Mouse (Mus musculus) intestine, postnatal 0 days (tissue): ENCODE results near the gene Gm11127. TPM values are rescaled to one million over a fixed set of nuclear protein-coding genes. Genes with fewer than 3 reads are reported as not detected.
A peak's percentile ranks its signal among the peaks of the same experiment; 100 is the strongest.
"Not testable (repeated sequence)": the region's sequence is repeated elsewhere in the genome, so short reads cannot be mapped to it uniquely, and the experiment has no call there.

ENCODE experiments used
- ATAC-seq: fragments of 200-750 bp; cut with Nextera tagmentation; 2 replicates; pipeline ENCODE4 v1.8.0; 2017; ENCODE audit warnings: mild to moderate bottlenecking, moderate TSS enrichment, moderate library complexity
- H3K27ac ChIP-seq: fragments of 300-500 bp; sonication (generic); 2 replicates; pipeline ENCODE4 v1.5.1; 2014; ENCODE audit warnings: mild to moderate bottlenecking, low read depth, low read length, moderate library complexity
- H3K27me3 ChIP-seq: fragments of 300-500 bp; sonication (generic); replicated peaks from 2 replicates; pipeline ENCODE4 v1.6.1; 2014; ENCODE audit warnings: low read length, mixed read lengths; ENCODE audit not compliant: control insufficient read depth, insufficient read depth
- H3K36me3 ChIP-seq: fragments of 300-500 bp; sonication (generic); 2 replicates; pipeline ENCODE4 v1.6.1; 2014; ENCODE audit warnings: mild to moderate bottlenecking, moderate library complexity; ENCODE audit not compliant: control insufficient read depth, insufficient read depth
- H3K4me1 ChIP-seq: fragments of 300-500 bp; sonication (generic); replicated peaks from 2 replicates; pipeline ENCODE4 v1.6.1; 2014; ENCODE audit warnings: antibody characterized with exemption, low read length, mixed read lengths; ENCODE audit not compliant: control insufficient read depth, insufficient read depth
- H3K4me2 ChIP-seq: fragments of 300-500 bp; sonication (generic); replicated peaks from 2 replicates; pipeline ENCODE4 v1.6.1; 2014; ENCODE audit warnings: low read depth, mild to moderate bottlenecking, moderate library complexity
- H3K4me3 ChIP-seq: fragments of 300-500 bp; sonication (generic); 2 replicates; pipeline ENCODE4 v1.5.1; 2014; ENCODE audit warnings: low read depth, low read length
- H3K9ac ChIP-seq: fragments of 300-500 bp; sonication (generic); 2 replicates; pipeline ENCODE4 v1.6.1; 2014; ENCODE audit warnings: mild to moderate bottlenecking, low read depth, low read length
- H3K9me3 ChIP-seq: fragments of 300-500 bp; sonication (generic); 2 replicates; pipeline ENCODE4 v1.6.1; 2016; ENCODE audit warnings: mixed run types; ENCODE audit not compliant: control insufficient read depth
- CTCF ChIP-seq: sonication (generic); IDR thresholded peaks from 2 replicates; pipeline ENCODE4 v1.5.1; 2016; ENCODE audit warnings: low read depth, mild to moderate bottlenecking, control low read depth, antibody characterized with exemption, moderate library complexity
- WGBS: fragments of 180-500 bp; shearing (Covaris S2); extraction: QIAGEN DNeasy Blood & Tissue Kit; methylation state at CpG from one replicate; pipeline ENCODE4 v1.1.7; 2014; 5-methylcytosine and 5-hydroxymethylcytosine counted together
- polyA plus RNA-seq: library from polyadenylated mRNA; unstranded; fragments of >200 nt; fragmentation: Nextera tagmentation; extraction: Ambion mirVana; gene quantifications from 2 replicates; pipeline ENCODE4 v1.2.1, GENCODE M21; 2015

Gene Gm11127
- polyA plus RNA-seq, 1 experiment from 2014 or later: 86.5 TPM

DNA sequence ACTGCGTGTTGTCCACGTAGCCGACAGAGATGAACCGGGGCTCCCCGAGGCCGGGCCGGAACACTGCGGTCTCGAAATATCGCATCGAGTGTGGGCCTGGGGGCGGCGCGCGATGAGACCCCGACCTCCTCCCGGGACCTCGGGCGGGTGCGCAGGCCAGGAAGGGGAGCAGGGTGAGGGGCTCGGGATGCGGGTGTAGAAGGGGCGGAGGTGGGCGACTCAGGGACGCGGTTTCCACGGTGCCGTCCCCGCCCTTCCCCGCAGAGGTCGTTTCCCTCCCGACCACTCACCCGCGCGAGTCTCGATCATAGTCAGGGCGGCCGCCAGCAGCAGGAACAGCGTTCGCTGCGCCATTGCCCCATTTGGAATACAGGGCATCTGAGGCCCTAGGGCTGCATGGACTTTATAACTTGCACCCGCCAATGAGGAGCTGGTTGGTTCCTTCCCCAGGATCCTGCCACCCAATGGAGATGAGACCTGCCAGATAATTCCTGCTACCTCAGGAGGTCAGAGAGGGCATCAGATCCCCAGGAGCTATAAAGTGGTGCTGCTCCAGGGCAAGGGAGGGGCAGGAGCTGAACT, 25.8 kb upstream of the Gm11127 start:
- Histone ChIP-seq H3K36me3 (no peaks in the 10 kb centered on the region), H3K27ac (peak overlapping the region; percentile 65), H3K9ac (0 out of 2 replicates have a peak overlapping the region, but pooled peaks have one; percentile 28), H3K4me1 (no peaks in the 10 kb centered on the region), H3K4me3 (peak overlapping the region; percentile 52), H3K27me3 (0 out of 2 replicates have a peak, but pooled peaks cover 5% of the 10 kb centered on the region), H3K9me3 (no peaks in the 10 kb centered on the region), H3K4me2 (peak overlapping the region; percentile 96)
- peak; percentile 82 for ATAC-seq
- TF ChIP-seq CTCF: no peak
- 1% methylated on average over 42 of the region's 42 CpGs for WGBS

- 1% methylated on average over 46 of the region's 46 CpGs for WGBS
- Histone ChIP-seq H3K4me2 (peak overlapping the region; percentile 96), H3K9me3 (no peaks in the 10 kb centered on the region), H3K4me1 (no peaks in the 10 kb centered on the region), H3K9ac (0 out of 2 replicates have a peak overlapping the region, but pooled peaks have one; percentile 28), H3K27ac (peak overlapping the region; percentile 65), H3K4me3 (peak overlapping the region; percentile 52), H3K36me3 (no peaks in the 10 kb centered on the region), H3K27me3 (0 out of 2 replicates have a peak, but pooled peaks cover 5% of the 10 kb centered on the region)
- no peak for TF ChIP-seq CTCF
- peak; percentile 69 for ATAC-seq
Observed at GRCm38 (mm10) chr17:36083266-36083869, 25.2 kb upstream of the Gm11127 start.

GRCm38 (mm10) chr17:36082519-36083232, 24.5 kb upstream of the Gm11127 start:
- not testable (repeated sequence) for H3K27me3 ChIP-seq, H3K4me1 ChIP-seq, H3K27ac ChIP-seq, H3K36me3 ChIP-seq, H3K9ac ChIP-seq, ATAC-seq, H3K9me3 ChIP-seq
- 51% methylated on average over 5 of the region's 6 CpGs for WGBS
- Histone ChIP-seq H3K4me2 (peak overlapping the region; percentile 96), H3K4me3 (peak overlapping the region; percentile 52)

- H3K4me1 ChIP-seq, H3K9ac ChIP-seq, H3K9me3 ChIP-seq, H3K4me2 ChIP-seq, H3K27ac ChIP-seq, H3K27me3 ChIP-seq, ATAC-seq, H3K4me3 ChIP-seq, H3K36me3 ChIP-seq: not testable (repeated sequence)
Observed at GRCm38 (mm10) chr17:36081901-36082300, 23.7 kb upstream of the Gm11127 start.

DNA sequence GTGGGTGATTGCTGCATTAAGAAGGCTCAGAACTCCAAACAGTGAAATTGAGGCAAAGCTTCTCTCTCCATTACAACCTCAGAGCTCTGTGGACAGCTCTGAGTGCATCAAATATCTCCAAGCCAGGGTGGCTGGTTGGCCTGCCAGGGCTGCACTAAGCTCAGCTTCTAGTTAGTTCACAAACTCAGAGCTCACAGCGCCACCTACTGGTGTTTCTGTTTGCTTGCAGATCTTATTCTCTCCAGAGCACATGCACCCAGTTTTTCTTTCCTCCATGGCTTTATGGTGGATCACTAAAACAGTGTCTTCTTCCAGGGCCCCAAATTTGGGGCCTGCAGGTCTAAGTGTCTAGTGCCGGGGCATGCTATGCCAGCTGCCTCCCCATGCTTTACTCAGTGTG, 2.7 kb upstream of the Gm11127 start:
- Histone ChIP-seq H3K9ac (no peak overlapping the region), H3K4me2 (no peak overlapping the region), H3K36me3 (no peaks in the 10 kb centered on the region), H3K4me3 (no peak overlapping the region), H3K27ac (no peak overlapping the region), H3K9me3 (no peaks in the 10 kb centered on the region), H3K4me1 (no peaks in the 10 kb centered on the region), H3K27me3 (no peaks in the 10 kb centered on the region)
- no peak for ATAC-seq
- 26% methylated on average over 2 of the region's 2 CpGs for WGBS
- peak; percentile 86 for TF ChIP-seq CTCF

DNA sequence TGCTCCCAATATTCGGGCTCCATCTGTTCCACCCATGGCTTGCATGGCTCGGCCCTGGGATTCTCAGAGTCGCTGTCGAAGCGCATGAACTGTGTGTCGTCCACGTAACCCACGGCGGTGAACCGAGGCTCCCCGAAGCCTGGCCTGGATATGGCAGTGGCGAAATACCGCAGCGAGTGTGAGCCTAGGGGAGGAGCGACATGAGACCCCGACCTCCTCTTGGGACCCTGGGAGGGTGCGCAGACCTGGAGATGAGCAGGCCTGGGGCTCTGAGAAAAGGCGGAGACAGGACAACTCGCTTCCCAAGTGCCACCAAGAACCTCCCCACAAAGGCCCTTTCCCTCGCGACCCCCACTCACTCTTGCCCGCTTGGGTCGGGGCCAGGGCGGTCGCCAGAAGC, 244 bp downstream of the Gm11127 start:
- H3K4me2 ChIP-seq: peak overlapping the region; percentile 56
- not testable (repeated sequence) for H3K4me3 ChIP-seq, ATAC-seq, H3K27me3 ChIP-seq, H3K36me3 ChIP-seq, H3K27ac ChIP-seq, H3K9me3 ChIP-seq, H3K4me1 ChIP-seq, H3K9ac ChIP-seq
- 87% methylated on average over 23 of the region's 25 CpGs for WGBS
